Mouse (Mus musculus) G1E-ER4 (cell line): ENCODE measurements around the gene Cdcp2. TPM values are rescaled to one million over a fixed set of nuclear protein-coding genes. Genes with fewer than 3 reads are reported as not detected.

Source experiments
- GATA1 ChIP-seq: IDR thresholded peaks from one replicate; pipeline ENCODE4 v1.8.0; 2012; ENCODE audit warnings: low read length, inconsistent platforms
- polyA plus RNA-seq: library from polyadenylated mRNA; stranded (reverse); fragments of >175 nt; gene quantifications from 2 replicates; pipeline ENCODE4 v1.2.3, GENCODE M21; 2012

Cdcp2 gene
- polyA plus RNA-seq, 1 experiment, result not detected

DNA sequence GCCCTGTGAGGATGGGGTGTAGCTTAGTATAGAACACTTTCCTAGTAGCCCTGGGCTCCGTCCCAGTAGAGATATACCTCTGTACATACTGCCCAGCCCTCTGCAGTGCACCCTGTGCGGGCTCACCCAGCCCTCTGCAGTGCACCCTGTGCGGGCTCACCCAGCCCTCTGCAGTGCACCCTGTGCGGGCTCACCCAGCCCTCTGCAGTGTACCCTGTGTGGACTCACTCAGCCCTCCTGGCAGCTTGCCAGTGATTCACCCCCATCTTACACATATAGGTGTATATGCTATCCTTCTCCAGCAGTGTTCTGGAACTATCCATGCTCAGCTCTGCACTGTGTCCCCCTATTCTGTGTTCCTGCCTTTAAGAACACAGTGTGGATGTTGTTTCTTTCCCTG is 17.8 kb upstream of the Cdcp2 start:
- TF ChIP-seq GATA1, result no peak

DNA sequence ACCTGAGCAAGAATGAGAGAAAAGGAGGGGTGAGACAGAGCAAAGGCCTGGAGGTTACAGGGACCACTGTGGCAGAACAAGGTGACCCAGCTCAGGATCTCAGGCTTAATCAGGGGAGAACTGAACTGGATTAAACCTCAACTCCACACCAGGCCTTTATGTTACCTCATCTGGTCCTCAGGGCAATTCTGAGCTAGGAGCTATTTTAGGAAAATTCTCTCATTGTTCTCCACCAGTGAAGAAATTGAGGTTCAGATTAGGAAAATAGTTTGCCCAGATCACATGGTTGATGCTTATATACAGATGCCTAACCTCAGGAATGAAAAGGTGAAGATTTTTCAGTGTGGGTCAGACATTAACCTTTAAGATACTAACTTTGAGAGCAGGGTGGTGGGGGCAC is 17.0 kb upstream of the Cdcp2 start:
- no peak for TF ChIP-seq GATA1

- no peak for TF ChIP-seq GATA1
Measured at GRCm38 (mm10) chr4:107082185-107082584, 14.5 kb upstream of the Cdcp2 start.

- TF ChIP-seq GATA1, result no peak
Measured at GRCm38 (mm10) chr4:107083126-107083525, 13.6 kb upstream of the Cdcp2 start.

GRCm38 (mm10) chr4:107084343-107084742 is 12.3 kb upstream of the Cdcp2 start:
- no peak for TF ChIP-seq GATA1

DNA sequence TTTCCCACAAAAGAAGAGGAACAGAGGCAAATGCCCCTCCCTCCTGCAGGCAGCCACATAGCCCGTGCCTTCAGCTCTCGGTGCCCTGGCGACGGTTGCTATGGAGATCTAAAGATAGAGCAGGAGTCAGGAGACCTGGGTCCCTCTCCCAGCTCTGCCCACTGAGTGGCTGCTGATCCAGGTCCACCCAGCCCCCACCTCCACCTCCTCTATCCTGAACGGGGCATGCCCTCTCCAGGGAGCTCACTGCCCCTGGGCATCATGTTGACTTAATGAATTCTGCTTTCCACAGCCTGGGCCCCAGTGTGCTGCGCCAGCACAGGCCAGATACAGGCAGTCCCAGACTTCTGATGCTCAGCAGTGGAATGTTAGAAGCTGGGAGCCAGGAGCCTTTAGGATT is 11.8 kb upstream of the Cdcp2 start:
- no peak for TF ChIP-seq GATA1

- TF ChIP-seq GATA1, result no peak
Measured at GRCm38 (mm10) chr4:107091696-107092095, 5.0 kb upstream of the Cdcp2 start.

- no peak for TF ChIP-seq GATA1
Measured at GRCm38 (mm10) chr4:107094484-107095187, 2.1 kb upstream of the Cdcp2 start.

GRCm38 (mm10) chr4:107096043-107096442 is 648 bp upstream of the Cdcp2 start:
- TF ChIP-seq GATA1, result no peak

- TF ChIP-seq GATA1, result no peak
Measured at GRCm38 (mm10) chr4:107097871-107098270, 1.2 kb downstream of the Cdcp2 start.

DNA sequence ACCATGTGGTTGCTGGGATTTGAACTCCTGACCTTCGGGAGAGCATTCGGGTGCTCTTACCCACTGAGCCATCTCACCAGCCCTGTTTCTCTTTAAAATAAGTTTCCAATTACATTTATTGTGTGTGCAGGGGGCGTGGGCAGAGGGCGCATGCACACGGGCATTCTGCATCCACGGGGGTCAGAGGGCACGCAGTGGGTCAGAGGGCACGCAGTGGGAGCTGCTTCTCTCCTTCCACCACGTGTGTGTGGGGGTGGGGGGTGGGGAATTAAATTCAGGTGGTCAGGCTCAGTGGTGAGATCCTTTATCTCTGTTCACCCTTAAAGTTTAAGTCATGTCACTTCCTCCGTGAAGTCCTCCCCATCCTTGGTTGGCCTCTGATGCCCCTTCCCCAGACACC is 1.7 kb downstream of the Cdcp2 start:
- no peak for TF ChIP-seq GATA1

DNA sequence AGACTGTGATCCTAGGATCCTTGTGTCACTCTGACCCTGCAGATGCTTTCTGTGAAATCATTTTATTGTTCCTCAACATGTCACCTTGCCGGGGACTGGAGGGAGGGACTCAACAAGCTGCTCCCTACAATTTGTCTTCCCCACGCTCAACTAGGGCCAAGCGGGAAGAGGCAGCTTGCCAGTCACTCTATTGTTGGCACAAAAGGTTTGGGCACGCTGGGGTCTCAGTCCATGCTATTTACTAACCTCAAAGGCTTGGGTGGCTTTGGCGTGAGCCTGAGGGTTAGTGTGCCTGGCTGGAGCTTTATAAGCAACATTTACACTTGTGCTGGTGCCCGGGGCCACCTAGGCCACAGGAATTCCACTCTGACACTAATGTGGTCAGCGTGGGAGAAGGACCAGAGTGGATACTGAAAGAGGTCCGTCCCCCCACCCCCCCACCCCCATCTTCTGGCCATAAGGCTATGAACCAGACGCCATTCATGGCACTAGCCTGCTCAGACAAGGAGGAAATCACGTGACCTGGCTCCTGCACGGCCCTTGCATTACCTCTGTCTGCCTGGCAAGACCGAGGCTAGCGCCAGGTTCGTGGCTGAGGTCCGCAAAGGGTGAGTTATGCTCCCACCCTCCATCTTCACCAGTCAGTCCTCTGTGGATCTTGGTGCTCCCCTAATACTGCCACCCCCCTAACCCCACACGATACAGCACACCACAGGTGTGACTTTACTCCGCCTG is 2.3 kb downstream of the Cdcp2 start:
- no peak for TF ChIP-seq GATA1

- no peak for TF ChIP-seq GATA1
Measured at GRCm38 (mm10) chr4:107102220-107102619, 5.5 kb downstream of the Cdcp2 start.

DNA sequence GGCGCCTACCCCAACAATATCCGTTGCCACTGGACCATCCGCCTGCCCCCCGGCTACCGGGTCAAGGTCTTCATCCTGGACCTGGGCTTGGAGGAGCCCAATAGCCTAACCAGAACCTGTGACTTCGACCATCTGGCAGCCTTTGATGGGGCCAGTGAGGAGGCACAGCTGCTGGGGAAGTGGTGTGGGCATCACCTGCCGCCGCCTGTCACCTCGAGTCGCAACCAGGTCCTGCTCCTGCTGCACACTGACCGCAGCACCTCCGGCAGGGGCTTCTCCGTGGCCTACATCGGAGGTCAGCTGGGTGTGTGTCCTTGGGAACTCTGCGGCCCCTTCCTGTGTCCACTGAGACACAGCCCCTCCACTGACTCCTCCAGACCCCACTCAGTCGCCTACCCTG is 10.1 kb downstream of the Cdcp2 start:
- no peak for TF ChIP-seq GATA1

DNA sequence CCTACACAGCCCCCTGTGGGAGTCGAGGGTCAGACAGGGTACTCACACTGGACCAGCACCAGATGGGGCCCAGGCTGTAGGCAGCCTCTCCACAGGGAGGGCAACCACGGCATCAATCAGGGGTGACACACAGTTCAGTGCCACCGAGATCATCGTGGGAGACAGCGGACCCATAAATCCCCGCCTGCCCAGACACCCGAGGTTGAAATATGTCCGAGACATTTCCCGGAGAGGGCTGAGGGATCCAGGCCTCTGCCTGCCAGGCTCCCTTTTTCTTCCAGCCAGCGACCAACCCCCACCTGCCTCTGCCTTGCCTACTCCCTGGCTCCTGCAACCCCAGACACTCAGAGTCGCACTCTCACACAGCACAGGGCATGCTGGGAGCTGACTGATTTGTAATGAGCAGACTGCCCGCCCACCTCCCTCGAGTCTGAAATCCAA is 11.6 kb downstream of the Cdcp2 start:
- no peak for TF ChIP-seq GATA1

GRCm38 (mm10) chr4:107114278-107114677 is 17.6 kb downstream of the Cdcp2 start:
- no peak for TF ChIP-seq GATA1
